Mouse (Mus musculus) MEL (cell line): Measurements from ENCODE around the gene Dxo.

ENCODE experiments used
- CTCF ChIP-seq, 3 experiments: IDR thresholded peaks in 2 of 3; conservative IDR thresholded peaks in 1 of 3; 2 replicates each; pipeline ENCODE4 v1.5.1; 2011 to 2012; ENCODE audit warnings: low read length in 3 of 3, low read depth in 2 of 3, mild to moderate bottlenecking in 2 of 3, improper control_type of control experiment in 1 of 3, inconsistent platforms in 1 of 3, mixed read lengths in 1 of 3, moderate library complexity in 1 of 3; ENCODE audit not compliant: control insufficient read depth in 1 of 3, insufficient read depth in 1 of 3, poor library complexity in 1 of 3, severe bottlenecking in 1 of 3
- GATA1 ChIP-seq: IDR thresholded peaks from 2 replicates; pipeline ENCODE4 v1.6.1; 2011; ENCODE audit warnings: low read depth, low read length, improper control_type of control experiment
- HCFC1 ChIP-seq: IDR thresholded peaks from 2 replicates; pipeline ENCODE4 v1.6.1; 2012; ENCODE audit warnings: low read depth, mild to moderate bottlenecking, inconsistent platforms, low read length, improper control_type of control experiment, moderate library complexity
- MEF2A ChIP-seq: IDR thresholded peaks from 2 replicates; pipeline ENCODE4 v1.6.1; 2014; ENCODE audit warnings: low read depth, mild to moderate bottlenecking, inconsistent platforms, low read length, improper control_type of control experiment; ENCODE audit not compliant: poor library complexity, insufficient replicate concordance, severe bottlenecking; ENCODE audit errors: extremely low read depth
- MXI1 ChIP-seq: IDR thresholded peaks from 2 replicates; pipeline ENCODE4 v1.6.1; 2011; ENCODE audit warnings: mild to moderate bottlenecking, low read depth, low read length, improper control_type of control experiment
- NELFE ChIP-seq: IDR thresholded peaks from 2 replicates; pipeline ENCODE4 v1.6.1; 2011; ENCODE audit warnings: low read depth, low read length, improper control_type of control experiment
- RAD21 ChIP-seq: IDR thresholded peaks from 2 replicates; pipeline ENCODE4 v1.6.1; 2011; ENCODE audit warnings: mild to moderate bottlenecking, low read depth, low read length, improper control_type of control experiment
- SIN3A ChIP-seq: IDR thresholded peaks from 2 replicates; pipeline ENCODE4 v1.6.1; 2012; ENCODE audit warnings: low read length, improper control_type of control experiment, inconsistent platforms
- USF1 ChIP-seq: IDR thresholded peaks from 2 replicates; pipeline ENCODE4 v1.6.1; 2014; ENCODE audit warnings: low read depth, mild to moderate bottlenecking, inconsistent platforms, low read length, improper control_type of control experiment, moderate library complexity
- ZMIZ1 ChIP-seq: IDR thresholded peaks from 2 replicates; pipeline ENCODE4 v1.6.1; 2012; ENCODE audit warnings: low read depth, mild to moderate bottlenecking, inconsistent platforms, low read length, improper control_type of control experiment, moderate library complexity

GRCm38 (mm10) chr17:34850517-34851125, 13.8 kb downstream of the Dxo start:
- TF ChIP-seq USF1 (no peak), GATA1 (no peak), NELFE (no peak), CTCF (IDR thresholded peaks at IDR 0.05 in 2 of 3, conservative IDR thresholded peaks at IDR 0.05 in 1 of 3; ENCODE audit: control insufficient read depth in 1 of 3, insufficient read depth in 1 of 3, low read depth in 2 of 3, low read length in 3 of 3, poor library complexity in 1 of 3, severe bottlenecking in 1 of 3) (no peak), RAD21 (no peak), ZMIZ1 (no peak), MEF2A (no peak), SIN3A (no peak), HCFC1 (no peak), MXI1 (no peak)
